Mouse (Mus musculus) megakaryocyte progenitor cell, adult 5-6 weeks (primary cell): ENCODE measurements around the gene A930004D18Rik. TPM values are rescaled to one million over a fixed set of nuclear protein-coding genes. Genes with fewer than 3 reads are reported as not detected.

Experiments used
- ATAC-seq: replicated peaks from 2 replicates; pipeline ENCODE4 v1.8.0; 2016; ENCODE audit warnings: mild to moderate bottlenecking, moderate TSS enrichment, inconsistent platforms; ENCODE audit not compliant: poor library complexity
- total RNA-seq, 2 experiments: library from RNA; stranded (forward) in 1 of 2; stranded (reverse) in 1 of 2; fragments of 157-497, 149-512 nt in 1 of 2; fragments of 200-1000 nt in 1 of 2; gene quantifications; 2 replicates each; pipeline versions ENCODE4 v1.2.3 to v1.2.4; 2015 to 2017

A930004D18Rik gene
- total RNA-seq (2015) (not detected in 2 replicates), total RNA-seq (2017) (not detected in 2 replicates)

GRCm38 (mm10) chr2:18037491-18037890 is at the start of gene A930004D18Rik:
TSS of gene A930004D18Rik (minus strand) at chr2:18037737.
- ATAC-seq: no peak

- ATAC-seq: no peak
These were observed 42.8 kb upstream of the A930004D18Rik start for GRCm38 (mm10) chr2:18080182-18080860.

DNA sequence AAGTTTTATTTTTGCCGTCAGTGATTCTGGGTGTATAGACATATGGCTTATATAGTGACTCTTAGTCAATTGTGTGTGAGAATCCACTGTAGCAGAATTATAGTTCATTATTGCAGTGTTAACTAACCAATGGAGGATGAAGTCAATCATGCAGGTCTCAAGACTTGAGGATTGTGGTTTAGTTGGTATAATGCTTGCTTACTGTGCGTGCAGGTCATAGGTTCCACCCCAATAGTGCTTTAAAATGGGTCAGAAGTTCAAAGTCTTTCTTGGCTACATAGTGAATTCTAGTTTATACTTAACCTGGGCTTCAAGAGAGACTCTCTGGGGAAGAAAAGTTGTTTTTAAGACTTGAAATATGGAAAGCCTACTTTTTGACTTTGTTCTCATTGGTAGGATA is 34.4 kb upstream of the A930004D18Rik start:
- ATAC-seq: no peak

- no peak for ATAC-seq
These were observed 30.7 kb upstream of the A930004D18Rik start for GRCm38 (mm10) chr2:18068071-18068796.

GRCm38 (mm10) chr2:18066436-18066835 is 28.9 kb upstream of the A930004D18Rik start:
- no peak for ATAC-seq

GRCm38 (mm10) chr2:18065708-18066030 is 28.1 kb upstream of the A930004D18Rik start:
- no peak for ATAC-seq

DNA sequence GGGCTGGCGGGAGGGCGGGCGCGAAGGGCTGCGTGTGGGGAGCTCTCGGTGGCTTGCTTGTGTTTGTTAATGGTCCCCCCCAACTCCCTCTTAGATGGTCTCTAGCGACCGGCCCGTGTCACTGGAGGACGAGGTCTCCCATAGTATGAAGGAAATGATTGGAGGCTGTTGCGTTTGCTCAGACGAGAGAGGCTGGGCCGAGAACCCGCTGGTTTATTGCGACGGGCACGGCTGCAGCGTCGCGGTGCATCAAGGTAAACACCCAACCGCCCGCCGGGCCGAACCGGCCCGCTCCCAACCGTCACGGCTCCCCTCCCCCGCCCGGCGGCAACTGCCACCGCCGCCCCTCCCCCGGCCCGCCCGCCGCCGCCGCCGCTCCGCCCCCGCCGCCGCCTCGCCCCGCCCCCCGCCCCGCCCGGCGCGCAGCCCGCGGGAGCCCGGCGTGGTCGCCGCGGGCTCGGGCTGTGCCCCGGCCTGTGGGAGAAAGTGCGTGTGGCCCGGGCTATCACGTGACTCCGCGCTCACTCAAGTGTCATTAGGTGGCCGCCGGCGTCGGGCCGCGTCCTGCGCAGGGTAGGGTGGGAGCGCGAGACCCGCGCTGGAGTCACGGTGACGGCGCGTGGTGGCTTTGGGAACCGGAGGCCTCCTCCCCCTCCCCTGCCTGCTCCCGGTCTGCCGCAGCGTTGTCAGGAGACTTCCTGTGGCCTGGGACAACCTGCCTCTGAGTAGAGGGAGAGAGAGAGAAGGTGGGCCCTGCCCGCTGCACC is 27.6 kb upstream of the A930004D18Rik start:
- peak; percentile 52 for ATAC-seq

GRCm38 (mm10) chr2:18064356-18064858 is 26.9 kb upstream of the A930004D18Rik start:
- ATAC-seq: peak; percentile 74

GRCm38 (mm10) chr2:18063763-18064251 is 26.3 kb upstream of the A930004D18Rik start:
- ATAC-seq: peak; percentile 45

GRCm38 (mm10) chr2:18060396-18060795 is 22.9 kb upstream of the A930004D18Rik start:
- no peak for ATAC-seq

GRCm38 (mm10) chr2:18059891-18060290 is 22.4 kb upstream of the A930004D18Rik start:
- ATAC-seq: no peak

DNA sequence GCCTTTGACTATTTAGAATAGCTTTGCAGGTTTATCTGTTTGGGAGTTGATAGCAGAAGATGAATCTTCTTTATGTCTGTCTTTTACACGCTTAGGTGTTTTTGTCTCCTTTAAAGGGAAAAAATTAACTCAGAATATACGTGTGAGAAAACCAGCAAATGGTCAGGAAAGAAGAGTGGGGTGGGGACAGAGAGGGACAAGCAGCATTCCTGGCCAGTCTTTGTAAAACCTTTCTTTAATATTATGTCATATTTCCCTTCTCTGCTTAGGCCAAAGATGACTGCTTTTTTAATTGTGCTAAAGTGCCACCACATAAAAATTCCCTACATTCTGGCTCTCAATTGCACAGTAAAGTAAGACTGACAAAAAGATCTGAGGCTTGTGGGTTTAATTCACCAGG is 21.5 kb upstream of the A930004D18Rik start:
- ATAC-seq: no peak

DNA sequence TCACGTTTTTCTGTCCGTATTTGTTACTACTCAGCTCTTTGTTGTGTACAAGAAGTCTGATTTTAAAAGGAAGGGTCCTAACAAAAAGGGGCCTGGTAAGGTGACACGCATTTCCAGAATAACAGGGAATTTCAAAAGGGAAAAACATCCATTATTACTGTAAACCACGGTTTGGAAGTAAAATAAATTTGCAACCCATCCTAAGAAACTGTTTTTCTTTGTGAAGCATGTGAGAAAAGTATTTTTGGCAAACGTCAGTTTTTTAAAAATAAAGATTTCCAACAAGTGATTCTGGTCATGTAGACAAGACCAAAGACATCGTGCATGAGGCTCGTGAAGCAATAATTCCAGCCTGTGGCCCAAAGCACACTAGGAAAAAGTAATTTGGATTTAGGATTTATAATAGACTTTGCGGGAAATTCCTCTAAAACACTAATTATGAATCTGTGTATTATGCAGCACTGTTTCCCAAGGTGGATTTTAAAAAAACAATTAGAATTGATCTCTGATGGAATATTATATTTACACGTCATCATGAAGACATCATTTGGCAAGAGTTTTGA is 20.7 kb upstream of the A930004D18Rik start:
- no peak for ATAC-seq

- peak; percentile 38 for ATAC-seq
These were observed 20.0 kb upstream of the A930004D18Rik start for GRCm38 (mm10) chr2:18057336-18058145.

DNA sequence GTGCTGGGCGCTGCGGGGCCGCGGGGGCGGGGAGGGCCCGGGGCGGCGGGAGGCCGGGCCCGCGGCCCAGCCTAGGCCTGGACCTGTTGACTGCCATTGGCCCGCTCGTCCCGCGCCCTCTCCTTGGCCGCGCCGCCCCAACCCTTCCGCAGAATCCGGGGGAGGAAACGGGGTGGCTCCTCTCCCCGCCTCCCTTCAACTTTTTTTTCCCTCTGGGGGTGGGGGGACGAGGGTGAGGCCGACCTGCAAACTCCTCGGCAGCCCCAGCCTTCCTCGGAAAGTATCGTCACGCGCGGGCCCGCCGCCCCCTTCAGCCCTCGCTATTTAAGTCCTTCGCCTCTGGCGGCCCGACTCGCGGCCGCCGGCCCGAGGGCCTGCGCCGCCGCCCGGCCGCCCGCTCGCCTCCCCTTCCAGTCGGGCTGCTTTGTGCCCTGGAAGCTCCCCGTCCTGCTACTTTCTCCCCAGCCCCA is 19.3 kb upstream of the A930004D18Rik start:
- peak; percentile 83 for ATAC-seq

DNA sequence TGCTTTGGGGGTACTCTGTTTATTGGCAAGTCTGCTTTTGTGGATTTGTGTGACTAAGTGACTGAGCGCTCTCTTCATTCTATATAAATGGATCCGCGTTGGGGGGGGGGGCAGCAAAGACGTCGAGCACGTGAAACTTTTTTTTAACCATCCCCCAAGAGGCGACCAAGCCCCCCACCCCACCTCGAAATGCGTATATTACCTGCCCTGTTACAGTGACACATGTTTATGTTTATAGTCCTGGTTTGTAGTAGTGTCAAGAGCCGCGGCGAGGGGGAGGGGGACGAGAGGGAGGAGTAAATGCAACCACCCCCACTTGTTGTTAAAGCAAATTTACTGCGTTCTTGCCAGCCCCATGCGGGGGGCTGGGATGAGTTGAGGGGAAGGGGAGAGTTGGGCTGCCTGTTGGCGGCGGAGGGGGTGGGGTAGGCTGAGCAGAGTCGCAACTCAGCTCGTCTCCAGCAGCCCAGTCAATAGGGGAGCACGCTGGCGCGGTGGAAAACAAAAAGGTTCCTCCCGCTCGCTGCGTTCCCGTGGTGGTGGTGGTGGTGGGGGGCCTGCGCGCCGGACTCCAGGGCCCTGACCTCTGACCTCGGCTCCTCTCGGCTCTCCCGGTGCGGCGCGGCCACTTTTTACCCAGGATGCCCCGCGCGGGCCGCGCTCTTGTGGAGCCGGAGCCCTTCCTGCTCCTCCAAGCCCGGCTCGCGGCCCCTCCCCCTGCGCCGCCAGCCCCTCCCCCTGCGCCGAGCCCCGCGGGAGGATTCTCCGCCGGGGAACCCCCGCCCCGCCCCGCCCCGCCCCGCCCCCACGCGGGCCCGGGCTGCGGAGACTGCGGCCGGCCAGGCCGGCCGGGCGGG is 18.6 kb upstream of the A930004D18Rik start:
- peak; percentile 73 for ATAC-seq

- no peak for ATAC-seq
These were observed 17.7 kb upstream of the A930004D18Rik start, which contains the start of gene Mllt10 for GRCm38 (mm10) chr2:18055016-18055928. TSS of gene Mllt10 (plus strand) at chr2:18055237.

DNA sequence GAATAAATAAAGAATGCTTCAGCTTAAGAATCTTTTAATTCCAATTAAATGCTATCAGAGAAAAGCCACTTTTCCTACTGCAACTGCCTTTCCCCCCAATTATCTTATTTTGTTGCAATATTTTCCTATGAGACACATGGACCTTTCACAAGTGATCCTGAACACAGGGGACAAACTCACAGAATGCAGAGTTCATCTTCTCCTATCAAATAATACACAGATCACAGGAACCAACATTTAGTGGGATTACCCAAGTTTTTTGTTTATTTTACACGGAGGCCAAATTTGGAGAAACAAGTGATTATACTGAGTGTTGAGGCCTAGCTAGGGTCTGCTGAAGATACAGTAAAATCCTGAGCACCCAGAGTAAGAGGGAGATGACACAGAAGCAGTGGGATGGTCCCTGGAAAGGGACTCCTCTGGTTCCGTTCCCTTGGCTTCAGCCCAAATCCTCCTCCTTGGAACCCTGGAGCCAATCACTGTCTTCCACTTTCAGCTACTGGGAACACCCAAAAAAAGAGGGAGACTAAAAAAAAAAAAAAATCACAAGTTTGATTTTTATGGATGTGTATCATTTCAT is 16.5 kb upstream of the A930004D18Rik start:
- ATAC-seq: no peak
